Mouse (Mus musculus) spleen, adult 2 months (tissue): Measurements from ENCODE around the gene Npdc1.

Source experiments
- CTCF ChIP-seq: fragments of 200-500 bp; IDR thresholded peaks from 2 replicates; pipeline ENCODE4 v1.5.1; 2011; ENCODE audit warnings: mild to moderate bottlenecking, inconsistent platforms; ENCODE audit not compliant: insufficient read depth, insufficient read length, insufficient replicate concordance; ENCODE audit errors: extremely low read depth
- POLR2A ChIP-seq: fragments of 200-500 bp; IDR thresholded peaks from 2 replicates; pipeline ENCODE4 v1.6.1; 2011; ENCODE audit warnings: low read depth, low read length, inconsistent platforms

- TF ChIP-seq POLR2A = no peak
- TF ChIP-seq CTCF = no peak
Measured at GRCm38 (mm10) chr2:25373431-25373830, 25.7 kb upstream of the Npdc1 start.
